ENCODE assay signal across 22 mouse cellular contexts in the genomic region with DNA sequence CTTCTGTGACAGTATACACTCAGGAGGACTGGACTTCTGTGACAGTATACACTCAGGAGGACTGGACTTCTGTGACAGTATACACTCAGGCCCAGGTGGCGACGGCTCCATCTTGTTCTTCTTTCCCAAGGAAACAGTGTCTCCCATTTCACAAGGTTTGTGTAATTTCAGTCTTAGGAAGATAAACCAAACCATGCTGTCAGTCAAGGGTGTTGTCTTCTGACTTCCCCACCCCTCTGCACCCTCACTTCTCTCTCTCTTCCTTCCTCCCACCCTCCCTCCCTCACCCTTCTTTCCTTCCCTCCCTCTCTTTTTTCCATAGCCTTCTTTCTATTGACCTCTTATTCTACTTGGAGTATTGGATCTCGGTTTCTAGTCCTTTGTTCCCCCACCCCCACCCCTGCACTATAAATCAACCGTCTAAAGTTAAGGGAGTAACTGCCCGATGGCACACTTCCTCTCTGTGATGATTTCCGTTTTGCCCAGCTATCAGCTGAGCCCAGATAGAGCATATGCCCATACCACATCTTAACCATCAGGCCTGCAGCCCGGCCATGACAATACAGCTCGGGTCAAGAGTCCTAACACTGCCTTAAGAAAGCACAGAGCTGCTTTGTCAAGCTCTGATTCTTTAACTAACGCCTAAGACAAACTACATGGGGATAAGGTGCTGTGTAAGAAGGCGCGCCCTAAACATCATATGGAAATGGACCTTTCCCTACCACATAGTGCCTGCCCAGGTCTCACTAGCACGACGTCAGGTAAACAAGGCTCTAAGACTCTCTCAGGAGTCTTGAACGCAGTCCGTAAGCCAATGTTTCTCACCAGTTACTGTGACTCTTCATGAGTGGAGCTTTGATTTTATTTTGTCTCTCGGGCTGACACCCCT. TPM values are rescaled to one million over a fixed set of nuclear protein-coding genes. Genes with fewer than 3 reads are reported as not detected.
DNase-seq lines count a peak whose midpoint lies in the region; ATAC-seq and TF ChIP-seq lines count a peak whose summit lies in the region.
"Had no signal": no experiment of that assay in that cellular context is flagged by ENCODE, and none has a peak within 500 bp of the region (broad histone marks: within the 10 kb centered on the region; RNA-seq: fewer than 3 reads in every experiment).

No protein-coding gene starts in this region.

- TF ChIP-seq EP300 in liver, postnatal 0 days (IDR thresholded peaks at IDR 0.05; ENCODE audit: low read depth) = peak; percentile 74; the same call in 1 of the 2 replicates

- H3K4me3 ChIP-seq in liver, embryonic 11.5 days (ENCODE audit: low read depth, low read length) = no peak overlapping the region
- no peak overlapping the region for H3K4me3 ChIP-seq in liver, postnatal 0 days (ENCODE audit: low read depth, low read length)
- H3K4me3 ChIP-seq: embryonic facial prominence, embryonic 15.5 days; layer of hippocampus, adult 2 months; limb, embryonic 13.5 days; midbrain, embryonic 10.5 days; neural tube, embryonic 13.5 days; stomach, embryonic 15.5 days had no signal

- DNase-seq in liver, embryonic 11.5 days (ENCODE audit: low spot score) = no peak
- no peak for DNase-seq in liver
- DNase-seq in liver, postnatal 0 days = no peak
- DNase-seq in splenic B cell, adult 2 months (ENCODE audit: low read depth, low spot score) = peak; percentile 55
- no peak for DNase-seq in lung, postnatal 36 days
- DNase-seq in left cerebral cortex, adult 18-20 months (ENCODE audit: low spot score in 2 of 2) = no peak
- no peak for DNase-seq in gastrocnemius, adult 8-10 months (ENCODE audit: low spot score in 2 of 2)
- DNase-seq: adrenal gland, postnatal 36 days; cerebellum, adult 9-10 months; gastrocnemius, postnatal 36 days; kidney, adult 18-20 months; kidney, postnatal 10 days; thymus, postnatal 25 days had no signal

- no peak overlapping the region for H3K9ac ChIP-seq in liver, embryonic 11.5 days (ENCODE audit: low read depth, low read length)
- H3K9ac ChIP-seq in liver, postnatal 0 days (replicated peaks) = no peak overlapping the region
- H3K9ac ChIP-seq: embryonic facial prominence, embryonic 15.5 days; limb, embryonic 13.5 days; neural tube, embryonic 13.5 days; stomach, embryonic 15.5 days had no signal

- peaks cover 25% of the 10 kb centered on the region for H3K4me1 ChIP-seq in liver, embryonic 11.5 days (replicated peaks; ENCODE audit: control insufficient read depth, insufficient read depth, low read length)
- H3K4me1 ChIP-seq in liver, postnatal 0 days (ENCODE audit: insufficient read depth) = peaks cover 23% of the 10 kb centered on the region
- H3K4me1 ChIP-seq: limb, embryonic 13.5 days; midbrain, embryonic 10.5 days; neural tube, embryonic 13.5 days had no signal

- no peaks in the 10 kb centered on the region for H3K27me3 ChIP-seq in liver, embryonic 11.5 days (replicated peaks; ENCODE audit: control insufficient read depth, insufficient read depth, low read length)
- no peaks in the 10 kb centered on the region for H3K27me3 ChIP-seq in liver, postnatal 0 days (ENCODE audit: insufficient read depth, low read length)
- no peaks in the 10 kb centered on the region for H3K27me3 ChIP-seq in splenic B cell, adult 2 months (ENCODE audit: control insufficient read depth, insufficient read depth, low read length, poor library complexity, severe bottlenecking)
- H3K27me3 ChIP-seq: embryonic facial prominence, embryonic 15.5 days; limb, embryonic 13.5 days; neural tube, embryonic 13.5 days; stomach, embryonic 15.5 days had no signal

- peak overlapping the region; percentile 45 for H3K27ac ChIP-seq in liver, embryonic 11.5 days (ENCODE audit: low read depth, low read length)
- H3K27ac ChIP-seq in liver, postnatal 0 days (ENCODE audit: low read depth) = 0 out of 2 replicates have a peak overlapping the region, but pooled peaks have one; percentile 4
- H3K27ac ChIP-seq: embryonic facial prominence, embryonic 15.5 days; hindbrain, postnatal 0 days; layer of hippocampus, adult 2 months; limb, embryonic 13.5 days; midbrain, embryonic 10.5 days; neural tube, embryonic 13.5 days; stomach, embryonic 15.5 days had no signal

- peak; percentile 48 for ATAC-seq in liver, embryonic 11.5 days (replicated peaks; ENCODE audit: low FRiP score)
- ATAC-seq in erythroblast, adult 5-6 weeks (replicated peaks; ENCODE audit: low FRiP score, poor library complexity, severe bottlenecking) = 0 out of 2 replicates have a peak, but pooled peaks have one; percentile 26
- peak; percentile 60 for ATAC-seq in liver, postnatal 0 days
- ATAC-seq: hindbrain, postnatal 0 days had no signal

- peaks cover 7% of the 10 kb centered on the region; the same call in 1 of the 2 replicates for H3K9me3 ChIP-seq in liver, embryonic 11.5 days (ENCODE audit: control insufficient read depth, low read length)
- peaks cover 4% of the 10 kb centered on the region; the same call in 1 of the 2 replicates for H3K9me3 ChIP-seq in liver, postnatal 0 days (ENCODE audit: low read length)
- H3K9me3 ChIP-seq: embryonic facial prominence, embryonic 15.5 days; neural tube, embryonic 13.5 days; stomach, embryonic 15.5 days had no signal

- WGBS in liver, embryonic 11.5 days = 48% methylated on average over 16 of the region's 16 CpGs
- WGBS in liver, postnatal 0 days (ENCODE audit: insufficient replicate concordance) = 39% methylated on average over 16 of the region's 16 CpGs

- peaks cover 18% of the 10 kb centered on the region for H3K36me3 ChIP-seq in liver, embryonic 11.5 days (ENCODE audit: control insufficient read depth, insufficient read depth, low read length)
- H3K36me3 ChIP-seq in liver, postnatal 0 days (replicated peaks; ENCODE audit: insufficient read depth, low read length) = peaks cover 29% of the 10 kb centered on the region
- H3K36me3 ChIP-seq in splenic B cell, adult 2 months (ENCODE audit: control insufficient read depth, insufficient read depth, low read length, poor library complexity, severe bottlenecking) = peaks cover 2% of the 10 kb centered on the region; the same call in 1 of the 2 replicates
- H3K36me3 ChIP-seq: embryonic facial prominence, embryonic 15.5 days; limb, embryonic 13.5 days; neural tube, embryonic 13.5 days; stomach, embryonic 15.5 days had no signal

- no peak for TF ChIP-seq CTCF in liver, postnatal 0 days (IDR thresholded peaks at IDR 0.05; ENCODE audit: low read depth)

- peak overlapping the region; percentile 23; the same call in 1 of the 2 replicates for H3K4me2 ChIP-seq in liver, embryonic 11.5 days
- no peak overlapping the region for H3K4me2 ChIP-seq in liver, postnatal 0 days (ENCODE audit: low read depth, low read length)
- H3K4me2 ChIP-seq: embryonic facial prominence, embryonic 15.5 days; heart, embryonic 11.5 days; limb, embryonic 13.5 days; neural tube, embryonic 13.5 days; stomach, embryonic 15.5 days had no signal

RNA-seq across cellular contexts. Expression of a gene that starts 29.4 kb away (rescaled TPM):
- 69.3 and 73.6 TPM in 2 replicates for polyA plus RNA-seq in liver, embryonic 11.5 days (2014; fragmentation: Nextera tagmentation; extraction: Ambion mirVana)
- total RNA-seq in erythroblast, adult 5-6 weeks (2015; ENCODE audit: low replicate concordance) = 28.4 and 30.1 TPM in 2 replicates
- 32.5 and 43.4 TPM in 2 replicates for total RNA-seq in erythroblast, adult 5-6 weeks (2017; ENCODE audit: low replicate concordance)
- polyA plus RNA-seq in liver, postnatal 0 days (2015; fragmentation: Nextera tagmentation; extraction: Ambion mirVana) = 40.5 and 41.9 TPM in 2 replicates
- 10 to 100 TPM; 53.8 to 54.3 TPM for total RNA-seq in left cerebral cortex, adult 18-20 months (2021)
- total RNA-seq in gastrocnemius, adult 8-10 months (2022) = 1 to 10 TPM; 3.0 to 4.5 (median 3.7) TPM

RNA-seq across cellular contexts. Expression of a gene that starts 33.4 kb away (rescaled TPM):
- polyA plus RNA-seq in liver, embryonic 11.5 days (2014; fragmentation: Nextera tagmentation; extraction: Ambion mirVana) = 37.8 and 41.9 TPM in 2 replicates
- 20.7 and 25.0 TPM in 2 replicates for total RNA-seq in erythroblast, adult 5-6 weeks (2015; ENCODE audit: low replicate concordance)
- 73.7 and 98.8 TPM in 2 replicates for total RNA-seq in erythroblast, adult 5-6 weeks (2017; ENCODE audit: low replicate concordance)
- 30.5 and 33.4 TPM in 2 replicates for polyA plus RNA-seq in liver, postnatal 0 days (2015; fragmentation: Nextera tagmentation; extraction: Ambion mirVana)
- 100 to 1,000 TPM; 141 to 142 TPM for total RNA-seq in left cerebral cortex, adult 18-20 months (2021)
- 10 to 100 TPM; 76.0 to 91.9 (median 89.6) TPM for total RNA-seq in gastrocnemius, adult 8-10 months (2022)

Comparison
In these comparisons a context has a peak if more than half of its experiments do, and no peak if none do; other contexts are left out.
1. RNA of a gene that starts 29.4 kb away (total RNA-seq): 53.8 to 54.3 TPM in left cerebral cortex, adult 18-20 months and 28.4 to 43.4 TPM in erythroblast, adult 5-6 weeks; 3.0 to 4.5 TPM in gastrocnemius, adult 8-10 months; every median in the first group is over 4 times any median in the second.
2. Peak in every context shown above with its lines, with median percentiles within 50 percentile points of each other: ATAC-seq.